Mouse (Mus musculus) yolk sac, embryonic 10.5 days (tissue): Measurements from ENCODE around the gene Chst4.

ENCODE experiments used
- DNase-seq: peaks from one replicate; pipeline ENCODE4 v3.0.0-alpha.2; 2017; ENCODE audit warnings: low spot score

Chst4 gene

DNA sequence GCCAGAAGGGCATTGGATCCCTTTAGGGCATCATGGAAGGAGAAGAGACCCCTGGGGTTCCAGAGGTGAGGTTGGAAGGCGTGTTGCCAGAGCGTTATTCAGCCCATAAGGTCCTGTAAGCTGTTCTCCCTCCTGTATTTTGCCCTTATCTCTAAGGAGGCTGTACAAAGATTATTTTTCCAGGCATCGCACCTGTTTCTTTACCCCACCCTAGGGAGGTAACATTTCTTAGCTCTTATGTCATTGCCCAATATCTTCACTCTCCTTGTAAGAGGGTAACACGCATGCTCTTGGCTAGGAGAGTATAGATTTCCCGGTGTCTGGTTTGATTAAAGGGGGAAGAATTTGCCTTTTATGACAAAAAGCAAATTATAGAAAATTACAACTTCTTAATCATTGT, at the start of gene Chst4:
Chst4 (minus strand) TSS at position 82 of the 400 bp plus-strand sequence.
- DNase-seq: no peak

DNA sequence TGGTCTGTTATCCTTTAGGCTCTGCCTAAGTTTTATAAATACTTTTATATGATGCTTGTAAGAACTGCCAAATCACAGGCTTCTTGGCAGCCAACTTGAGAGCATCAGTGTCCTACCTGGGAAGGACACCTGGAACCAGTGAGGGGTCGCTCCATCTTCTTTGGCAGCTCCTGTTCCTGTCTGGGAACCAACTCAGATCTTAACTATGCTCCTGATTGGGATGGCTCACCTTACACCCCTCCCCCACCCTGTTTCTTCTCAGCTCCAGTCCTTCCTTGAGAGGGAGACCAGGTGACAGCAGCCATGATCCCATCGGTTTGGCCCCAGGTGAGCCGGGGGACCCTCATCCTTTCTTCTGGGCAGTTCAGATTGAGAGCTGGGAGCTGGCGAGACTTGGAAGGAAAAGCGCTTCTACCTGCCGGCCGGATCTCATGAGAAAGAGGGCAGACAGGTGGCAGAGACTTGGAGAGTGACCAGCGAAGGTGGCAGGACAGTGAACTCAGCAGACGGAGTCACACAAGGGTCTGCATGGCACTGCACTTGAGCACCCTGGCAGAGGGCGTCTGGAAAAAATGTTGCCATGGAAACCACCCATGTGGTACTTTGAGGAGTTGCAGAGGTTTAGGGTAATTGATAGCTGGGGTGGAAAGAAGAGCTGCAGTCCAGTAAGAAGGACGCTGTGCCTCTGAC, 43.0 kb upstream of the Chst4 start:
- no peak for DNase-seq

DNA sequence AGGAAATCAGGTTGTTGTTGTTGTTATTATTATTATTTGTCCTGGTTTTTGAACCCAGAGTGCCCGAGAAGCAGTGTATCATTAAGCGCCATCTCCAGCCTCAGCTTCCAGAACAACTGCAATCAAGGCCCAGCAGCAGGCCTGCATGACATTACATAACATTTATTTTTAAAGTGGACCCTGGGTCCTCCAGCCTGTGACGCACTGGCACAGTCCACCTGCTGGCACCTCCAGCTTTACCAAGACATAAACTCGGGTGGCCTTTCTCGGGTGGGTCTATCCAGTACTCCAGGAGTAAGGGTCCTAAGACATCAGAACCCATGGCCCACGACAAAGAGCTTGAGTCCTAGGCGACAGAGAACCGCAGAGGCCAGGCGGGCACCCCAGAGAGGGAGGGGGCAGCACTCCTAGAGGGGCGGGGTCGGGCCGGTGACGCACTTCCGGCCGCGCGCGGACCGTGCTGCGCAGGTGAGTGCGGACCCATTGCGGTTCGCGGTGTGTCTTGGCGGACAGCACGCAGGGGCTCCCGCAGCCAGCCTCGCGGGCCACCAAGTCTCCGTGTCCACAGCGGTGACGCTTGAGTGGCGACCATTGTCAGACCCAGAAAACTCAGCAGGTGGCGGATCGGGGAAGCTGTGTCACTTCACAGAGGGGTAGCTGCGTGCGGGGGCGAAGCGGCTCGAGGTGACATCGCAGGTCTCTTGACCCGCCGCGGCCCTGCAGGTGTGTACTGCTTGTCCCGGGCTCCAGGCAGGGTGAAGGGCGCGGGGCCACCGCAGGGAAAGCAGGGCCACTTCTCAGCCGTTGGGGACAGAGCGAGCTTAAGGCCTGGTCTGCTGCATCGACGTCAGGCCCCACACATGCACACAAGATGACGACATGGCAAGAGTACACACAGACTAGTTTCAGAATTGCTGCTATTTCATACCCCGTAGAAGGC, 40.0 kb upstream of the Chst4 start, which contains the start of gene Zfp612:
Zfp612 (plus strand) TSS at position 465 of the 940 bp plus-strand sequence.
- peak; percentile 69 for DNase-seq

DNA sequence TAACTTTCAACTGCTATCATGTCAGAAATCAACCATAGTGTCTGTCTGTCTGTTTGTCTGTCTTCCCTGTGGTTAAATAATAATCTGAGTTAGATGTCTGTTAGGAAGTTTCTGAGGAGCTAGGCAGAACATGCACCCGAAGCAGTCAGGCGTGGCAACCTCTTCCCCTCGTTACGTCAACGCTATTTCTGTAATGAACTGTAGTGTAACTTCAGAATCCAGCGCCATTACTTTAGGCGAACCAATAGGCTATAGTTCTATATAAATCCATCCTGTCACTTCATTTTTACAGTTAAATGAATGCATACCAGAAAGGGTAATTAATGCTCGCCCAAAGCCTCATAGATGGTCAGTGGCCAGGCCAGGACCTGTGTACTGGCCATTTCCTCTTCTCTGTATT, 35.0 kb upstream of the Chst4 start:
- DNase-seq: no peak

DNA sequence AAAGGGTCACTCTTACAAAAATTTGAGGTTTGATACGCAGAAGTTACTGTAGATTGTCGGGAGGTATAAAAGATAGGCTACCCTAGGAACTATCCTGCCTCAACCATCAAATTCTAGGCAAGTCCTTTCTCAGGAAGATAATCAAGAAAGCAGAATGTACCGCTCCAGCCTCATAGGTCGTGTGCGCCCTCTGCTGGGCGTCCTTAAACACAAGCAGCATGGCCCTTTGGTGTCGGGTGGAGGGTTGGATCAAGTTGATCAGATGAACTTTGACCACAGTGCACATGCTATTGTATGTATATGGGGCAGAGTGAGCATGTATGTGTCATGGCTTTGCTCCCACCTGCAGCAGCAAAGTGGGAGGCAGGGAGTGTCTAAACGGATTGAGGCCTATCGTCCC, 32.1 kb upstream of the Chst4 start:
- peak; percentile 39 for DNase-seq

DNA sequence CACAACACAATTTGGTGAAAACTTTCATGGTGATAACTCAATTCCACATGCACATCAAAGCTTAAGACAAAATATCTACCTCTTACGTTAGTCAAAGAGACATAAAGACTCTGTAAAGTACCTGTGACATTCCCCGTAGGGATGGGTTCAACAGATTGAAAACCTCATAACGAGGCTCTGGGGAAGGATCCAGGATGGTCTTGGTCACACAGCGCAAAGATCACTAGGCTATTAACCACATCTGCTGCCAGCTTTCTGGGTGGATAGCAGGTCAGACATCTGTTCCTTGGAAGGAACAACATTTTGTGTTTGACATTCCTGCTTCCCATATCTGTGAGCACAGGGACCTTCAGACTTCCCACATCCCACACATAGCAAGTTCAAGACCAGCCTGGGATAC, 30.2 kb upstream of the Chst4 start:
- DNase-seq: no peak

DNA sequence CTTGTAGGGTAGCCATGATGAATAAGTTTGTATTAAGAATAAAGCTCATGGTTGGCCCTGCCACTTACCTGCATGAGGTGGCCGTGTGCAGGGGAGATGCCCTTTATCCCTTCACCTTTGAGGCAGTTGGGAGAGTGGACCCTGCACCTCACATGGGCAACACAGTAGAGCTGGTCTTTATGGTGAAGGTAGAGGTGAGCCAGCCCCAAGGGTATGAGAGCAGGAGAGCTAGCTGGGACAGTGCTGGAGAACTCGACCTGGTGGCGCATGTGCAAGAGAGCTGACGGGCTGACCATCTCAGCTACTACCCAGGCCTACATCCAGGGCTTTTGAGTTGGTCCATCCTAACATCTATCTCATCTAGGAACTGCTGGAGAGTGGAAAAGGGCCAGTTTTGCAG, 26.1 kb upstream of the Chst4 start:
- no peak for DNase-seq

DNA sequence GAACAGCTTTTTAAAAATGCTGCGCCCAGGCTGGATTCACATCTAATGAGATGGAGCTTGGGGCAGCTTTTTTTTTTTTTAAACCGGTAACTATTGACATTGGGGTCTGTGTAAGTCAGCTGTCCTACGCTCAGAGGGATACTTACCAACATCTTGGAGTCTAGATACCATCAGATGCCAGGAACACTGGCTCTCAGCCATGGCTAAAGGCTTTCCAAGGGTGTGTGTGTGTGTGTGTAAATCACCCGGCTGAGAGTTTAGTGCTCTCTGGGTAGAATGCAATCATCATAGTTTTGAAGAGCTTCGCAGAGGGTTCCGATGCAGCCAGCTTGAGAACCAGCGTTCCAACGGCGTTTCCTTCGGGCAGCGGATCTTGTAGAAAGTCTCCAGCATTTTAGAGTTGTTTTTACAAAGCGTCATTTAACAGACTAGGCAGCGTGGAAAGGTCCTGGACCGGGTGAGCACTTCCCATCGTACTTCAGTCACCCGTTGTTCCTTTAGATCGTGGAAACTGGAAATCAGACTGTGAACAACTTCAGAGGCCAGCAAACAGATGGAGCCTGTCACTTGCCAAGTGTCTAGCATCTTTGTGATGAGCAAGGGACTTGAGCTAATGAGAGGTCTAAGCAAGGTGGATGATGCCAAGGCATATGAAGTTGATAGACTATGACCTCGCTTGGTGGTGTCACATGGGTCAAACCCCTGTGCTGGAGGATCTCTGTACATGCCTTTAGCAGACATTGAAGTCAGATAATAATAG, 25.2 kb upstream of the Chst4 start:
- no peak for DNase-seq

DNA sequence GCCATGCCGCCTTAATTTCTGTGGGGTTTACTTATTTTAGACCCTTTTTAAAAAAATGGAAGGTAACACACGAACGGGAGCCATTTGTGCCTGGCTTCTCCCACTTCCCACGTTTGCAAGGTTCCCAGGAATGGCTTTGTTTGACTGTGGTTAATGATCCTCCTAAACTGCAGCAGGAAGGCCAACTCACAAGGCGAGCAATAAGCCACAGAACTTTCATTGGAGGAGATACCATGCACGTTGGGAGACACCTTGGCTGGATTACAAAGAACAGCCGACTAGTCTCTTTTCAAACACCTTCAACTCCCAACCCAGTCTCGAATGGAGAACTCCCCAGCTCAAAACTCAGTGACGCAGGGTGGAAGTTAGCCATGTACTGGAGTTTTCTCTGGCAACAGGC, 24.6 kb upstream of the Chst4 start:
- DNase-seq: peak; percentile 63

DNA sequence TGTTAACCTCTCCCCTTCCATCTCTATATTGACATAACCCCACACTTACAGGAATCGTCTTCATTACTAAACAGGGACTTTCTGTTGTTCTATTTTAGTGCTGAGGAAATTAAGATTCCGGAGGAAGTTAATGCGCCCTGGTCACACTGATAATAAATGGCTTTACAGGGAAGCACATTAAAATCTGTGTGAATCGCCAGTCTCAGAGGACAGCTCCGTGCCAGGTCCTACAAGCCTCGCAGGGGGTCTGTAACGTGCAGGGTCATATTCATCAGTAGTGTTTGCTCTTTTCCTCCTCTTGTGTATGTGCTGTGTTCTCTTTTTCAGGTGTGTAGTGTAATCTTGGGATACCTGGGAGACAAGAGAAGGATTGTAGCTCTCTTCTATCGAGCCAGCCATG, 18.7 kb upstream of the Chst4 start:
- DNase-seq: no peak

DNA sequence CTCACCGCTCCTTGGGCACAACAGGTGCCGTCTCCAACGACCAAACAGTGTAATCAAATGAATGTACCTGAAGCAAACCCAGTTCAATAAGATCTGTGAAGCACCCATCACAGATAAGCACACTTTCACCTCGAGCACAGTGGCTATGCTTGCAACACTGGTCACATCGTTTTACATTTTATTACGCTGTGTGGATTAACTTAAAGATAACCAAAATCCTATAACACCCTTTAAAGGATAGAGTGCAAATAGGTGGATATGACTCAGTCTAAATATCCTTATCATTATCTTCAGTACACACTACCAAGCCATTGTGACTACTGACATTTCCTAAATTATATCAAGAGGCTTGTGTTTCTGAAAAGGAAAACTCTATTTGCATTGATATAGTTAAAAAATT, 11.7 kb upstream of the Chst4 start:
- DNase-seq: no peak

DNA sequence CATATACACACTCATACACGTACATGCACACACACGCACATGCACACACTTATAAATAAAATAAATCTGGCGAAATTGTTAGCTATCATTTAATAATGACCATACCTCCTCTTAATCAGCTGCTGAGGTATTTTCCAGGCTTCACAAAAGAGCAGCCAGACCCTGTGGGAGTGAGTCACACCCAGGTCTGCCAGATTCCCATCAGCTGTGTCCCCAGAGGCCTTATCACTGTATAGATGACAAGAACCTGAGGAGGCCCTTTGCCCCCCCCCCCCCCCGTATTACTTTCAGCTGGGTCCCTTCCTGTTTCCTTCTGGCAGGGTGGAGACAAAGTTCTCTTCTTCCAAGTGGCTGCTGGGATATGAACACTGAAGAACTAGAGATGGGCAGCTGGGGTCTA, 969 bp upstream of the Chst4 start:
- DNase-seq: no peak

DNA sequence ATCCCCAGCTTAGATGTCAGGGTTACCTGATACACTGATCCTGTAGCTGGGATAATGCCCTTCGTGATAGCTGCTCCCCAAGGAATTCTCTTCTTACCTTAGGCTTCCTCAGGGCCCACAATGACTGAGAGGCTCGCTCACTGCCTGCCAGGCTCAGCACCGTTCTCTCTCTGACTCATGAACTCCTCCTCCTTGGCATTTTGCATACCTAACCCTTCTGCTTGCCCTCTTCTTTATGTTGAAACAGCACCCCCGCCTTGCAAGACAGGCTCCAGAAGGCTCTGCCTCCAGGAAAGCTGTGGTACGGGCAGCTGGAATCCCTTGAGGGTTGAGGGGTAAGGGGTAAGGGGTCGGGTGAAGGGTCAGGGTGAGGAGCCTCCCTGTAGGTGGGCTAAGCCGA, 324 bp downstream of the Chst4 start:
- DNase-seq: no peak

DNA sequence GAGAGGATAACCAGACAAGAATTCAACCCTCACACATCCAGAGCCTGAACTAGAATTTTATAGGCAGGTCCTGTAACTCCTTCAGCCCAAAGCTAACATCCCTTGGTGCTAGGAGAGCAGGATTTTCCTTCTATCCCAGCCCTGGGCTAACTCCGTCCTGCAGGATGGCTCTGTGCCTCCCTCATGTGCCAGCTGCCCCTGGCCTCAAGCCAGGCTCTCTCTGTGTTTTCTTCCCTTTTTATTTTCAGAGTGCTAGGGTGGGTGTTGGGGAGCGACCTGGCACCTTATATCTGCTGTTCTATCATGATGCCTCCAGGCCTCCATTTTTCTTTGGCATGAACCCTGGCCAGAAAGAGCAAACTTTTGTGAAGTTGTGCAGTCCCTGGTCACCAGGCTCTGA, 3.4 kb downstream of the Chst4 start:
- DNase-seq: no peak

DNA sequence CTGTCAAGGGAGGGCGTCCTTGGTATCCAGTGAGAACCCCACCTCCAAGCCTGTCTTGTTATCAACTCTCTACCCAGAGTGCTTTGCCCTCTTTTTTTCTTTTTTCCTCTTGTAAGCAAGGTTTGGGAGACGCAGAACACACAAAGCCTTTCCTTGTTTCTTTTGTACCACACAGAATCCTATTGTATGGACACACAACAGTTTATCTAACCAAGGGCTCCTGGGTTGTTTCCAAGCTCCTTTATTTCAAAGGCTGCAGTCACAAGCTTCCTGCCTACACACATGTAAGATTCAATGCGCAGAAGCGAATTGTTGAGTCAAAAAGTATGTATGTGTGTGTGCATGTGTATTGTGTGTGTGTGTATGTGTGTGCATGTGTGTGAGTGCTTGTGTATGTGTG, 5.2 kb downstream of the Chst4 start:
- no peak for DNase-seq

DNA sequence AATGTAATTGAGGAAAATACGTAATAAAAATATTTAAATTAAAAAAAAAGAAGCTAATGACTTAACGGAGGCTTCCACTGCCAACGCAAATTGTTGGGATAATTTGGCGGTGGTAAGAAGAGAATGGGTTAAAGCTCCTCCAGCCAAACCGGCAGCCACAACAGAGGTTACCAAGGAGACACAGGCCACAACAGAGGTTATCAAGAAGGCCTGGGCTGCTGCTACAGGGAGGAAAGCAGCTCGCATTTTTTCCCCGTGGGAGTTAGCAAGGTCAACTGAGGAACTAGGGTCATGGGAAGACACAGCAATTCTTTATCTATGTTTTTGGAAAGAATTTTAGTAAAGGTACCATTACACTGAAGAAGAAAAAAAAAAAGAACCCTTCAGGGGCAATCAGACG, 5.8 kb downstream of the Chst4 start:
- DNase-seq: peak; percentile 9

DNA sequence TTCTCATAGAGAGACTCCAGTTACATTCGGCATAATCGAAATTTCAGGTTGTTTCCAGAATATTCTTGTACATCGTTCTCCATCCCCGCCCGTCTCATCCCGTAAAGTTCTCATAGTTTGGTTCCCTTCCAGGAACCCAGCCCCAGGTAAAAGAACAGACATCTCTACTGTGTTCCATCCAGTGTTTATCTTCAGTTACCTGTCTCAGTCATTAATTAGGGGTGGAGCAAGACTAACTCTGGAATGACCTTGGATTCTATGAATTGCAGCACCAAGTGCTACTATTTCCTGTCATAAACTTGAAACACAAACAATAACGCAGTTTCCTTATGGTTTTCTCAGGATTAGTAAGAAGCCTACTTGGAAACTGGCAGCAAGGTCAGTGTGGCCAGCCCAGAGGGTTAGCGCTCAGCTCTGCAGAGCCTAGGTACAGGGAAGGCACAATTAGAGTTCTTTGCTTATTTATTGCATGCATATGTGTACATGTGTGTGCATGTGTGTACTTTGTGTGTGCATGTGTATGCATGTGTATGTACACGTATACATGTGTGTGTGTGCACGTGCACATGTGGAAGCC, 16.7 kb downstream of the Chst4 start:
- DNase-seq: no peak

DNA sequence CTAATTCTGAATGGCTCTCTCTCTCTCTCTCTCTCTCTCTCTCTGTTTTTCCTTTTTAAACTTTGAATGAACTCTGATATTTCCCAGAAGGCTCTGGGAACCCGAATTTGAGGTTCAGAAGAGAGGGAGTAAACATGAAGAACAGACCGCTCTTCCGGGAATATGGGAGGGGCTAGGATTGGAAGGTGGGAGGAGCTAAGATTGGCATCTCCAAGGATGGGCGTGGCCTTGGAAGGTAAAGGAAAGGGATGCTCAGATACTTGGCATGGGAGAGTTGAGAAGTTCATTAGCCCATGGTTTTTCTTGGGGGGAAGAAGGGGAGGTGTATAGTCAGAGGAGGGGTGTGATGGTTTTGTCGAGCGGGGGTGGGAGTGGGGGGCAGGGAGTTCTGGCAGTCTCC, 17.5 kb downstream of the Chst4 start:
- DNase-seq: no peak

DNA sequence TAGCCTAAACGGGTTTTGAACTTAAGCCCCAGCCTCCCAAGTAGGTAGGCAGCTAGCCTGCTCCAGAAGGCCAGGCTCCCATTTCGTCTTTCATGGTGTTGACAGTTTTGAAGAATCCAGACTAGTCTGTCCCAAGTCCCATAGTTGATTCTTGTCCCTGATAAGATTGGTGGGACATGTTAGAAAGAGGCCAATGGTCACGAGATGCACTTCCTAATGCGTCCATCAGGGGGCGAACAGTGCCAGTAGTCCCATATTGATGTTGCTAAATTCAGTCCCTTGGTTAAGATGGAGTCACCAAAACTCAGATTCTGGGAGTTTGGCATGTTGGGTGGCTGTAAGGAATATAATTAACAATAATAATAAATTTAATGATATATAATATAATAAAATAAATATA, 28.7 kb downstream of the Chst4 start:
- peak; percentile 39 for DNase-seq

DNA sequence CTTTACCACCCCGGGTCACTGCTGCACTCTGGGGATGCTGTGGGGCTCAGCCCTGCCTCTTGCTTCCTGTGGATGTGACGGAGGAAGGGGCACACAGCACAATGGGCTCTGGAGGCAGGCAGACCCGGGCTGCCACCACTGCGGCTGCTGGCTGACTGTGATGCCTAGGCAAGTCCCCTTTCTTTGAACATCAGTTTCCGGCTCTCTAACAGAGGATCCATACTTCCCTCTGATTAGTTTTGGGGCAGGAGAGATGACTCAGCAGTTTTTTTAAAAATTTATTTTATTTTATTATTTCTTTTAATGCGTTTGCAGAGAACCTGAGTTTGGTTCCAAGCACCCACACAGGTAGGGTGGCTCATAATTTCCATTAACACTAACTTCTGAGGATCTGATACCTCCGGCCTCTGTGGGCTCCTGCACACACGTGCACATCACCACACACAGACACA, 30.5 kb downstream of the Chst4 start:
- DNase-seq: no peak

DNA sequence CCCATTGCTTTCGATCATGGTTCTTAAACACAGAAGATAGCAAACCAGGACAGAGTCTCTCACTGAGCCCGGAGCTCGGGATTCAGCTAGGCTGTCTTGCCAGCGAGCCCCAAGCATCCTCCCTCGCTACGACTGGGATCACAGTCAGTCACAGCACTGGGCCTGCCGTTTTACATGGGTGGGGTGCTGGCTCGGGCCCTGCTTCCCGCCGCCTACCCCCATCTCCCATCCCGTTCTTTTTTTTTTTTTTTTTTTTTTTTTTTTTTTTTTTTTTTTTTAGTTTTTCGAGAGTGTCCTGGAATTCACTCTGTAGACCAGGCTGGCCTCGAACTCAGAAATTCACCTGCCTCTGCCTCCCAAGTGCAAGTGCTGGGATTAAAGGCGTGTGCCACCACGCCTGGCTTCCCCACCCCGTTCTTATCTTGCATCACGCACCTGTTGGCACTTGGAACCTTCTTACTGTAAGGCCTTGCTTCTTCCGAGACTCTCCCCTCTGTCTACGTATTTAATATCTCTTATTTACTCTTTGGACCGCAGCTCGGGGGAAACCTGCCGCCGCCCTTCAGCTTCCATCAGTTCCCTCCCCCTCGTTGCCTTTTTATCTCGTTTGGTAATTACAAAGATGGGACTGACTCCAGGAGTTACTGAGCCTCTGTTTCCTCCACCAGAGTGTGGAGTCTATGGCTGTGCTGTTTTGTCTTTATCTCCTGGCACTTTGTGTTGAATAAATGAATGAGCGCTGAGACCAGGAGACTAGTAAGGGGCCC, 31.1 kb downstream of the Chst4 start:
- no peak for DNase-seq
